Comparison of ENCODE assay signal across 30 mouse cellular contexts in the genomic region with DNA sequence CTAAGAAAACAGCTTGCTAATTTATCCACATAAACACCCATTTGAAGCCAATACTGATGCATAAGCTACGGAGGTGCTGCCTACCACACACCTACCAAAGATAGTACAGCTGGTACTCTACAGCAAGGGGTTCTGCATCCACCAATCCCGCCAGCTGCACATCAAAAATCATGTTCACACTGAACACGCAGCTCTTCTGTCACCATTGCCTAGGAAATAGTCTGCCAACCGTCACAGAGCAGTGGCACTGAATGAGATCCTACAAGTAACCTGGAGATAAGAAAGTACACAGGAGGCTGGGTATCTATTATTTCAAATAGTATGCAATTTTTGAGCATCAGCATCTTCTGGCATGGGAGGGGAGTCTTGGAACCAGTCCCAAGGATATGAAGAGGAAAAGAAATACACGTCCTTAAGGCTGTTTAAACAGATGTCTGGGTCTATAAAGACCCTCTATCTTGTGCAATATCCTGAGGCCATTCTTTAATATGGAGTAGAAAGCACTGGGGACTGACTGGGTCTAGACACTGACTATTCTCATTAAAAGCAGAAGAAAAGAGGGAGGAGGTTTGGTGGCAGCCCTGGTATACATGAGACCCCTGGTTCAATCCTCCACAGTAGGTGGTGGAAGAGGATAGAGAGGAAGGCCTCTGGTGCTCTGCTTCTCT. TPM values are rescaled to one million over a fixed set of nuclear protein-coding genes. Genes with fewer than 3 reads are reported as not detected.
DNase-seq lines count a peak whose midpoint lies in the region; ATAC-seq and TF ChIP-seq lines count a peak whose summit lies in the region.
"Had no signal": no experiment of that assay in that cellular context is flagged by ENCODE, and none has a peak within 500 bp of the region (broad histone marks: within the 10 kb centered on the region; RNA-seq: fewer than 3 reads in every experiment).

No protein-coding gene starts in this region.

- 65% methylated on average over 5 of the region's 5 CpGs for WGBS in forebrain, embryonic 16.5 days
- 73% methylated on average over 5 of the region's 5 CpGs for WGBS in forebrain, embryonic 13.5 days
- 45% methylated on average over 5 of the region's 5 CpGs for WGBS in liver, embryonic 15.5 days (ENCODE audit: insufficient replicate concordance)
- 56% methylated on average over 5 of the region's 5 CpGs for WGBS in liver, postnatal 0 days (ENCODE audit: insufficient replicate concordance)

- H3K9ac ChIP-seq in forebrain, embryonic 16.5 days (replicated peaks; ENCODE audit: low read depth, low read length), result no peak overlapping the region
- no peak overlapping the region for H3K9ac ChIP-seq in forebrain, embryonic 13.5 days
- H3K9ac ChIP-seq in liver, embryonic 15.5 days, result no peak overlapping the region
- no peak overlapping the region for H3K9ac ChIP-seq in liver, postnatal 0 days (replicated peaks)
- H3K9ac ChIP-seq: embryonic facial prominence, embryonic 12.5 days; forebrain, embryonic 12.5 days; heart, embryonic 12.5 days; neural tube, embryonic 12.5 days; stomach, embryonic 15.5 days had no signal

- H3K36me3 ChIP-seq in forebrain, embryonic 16.5 days (ENCODE audit: control insufficient read depth, insufficient read depth), result no peaks in the 10 kb centered on the region
- peaks cover 10% of the 10 kb centered on the region; the same call in 1 of the 2 replicates for H3K36me3 ChIP-seq in forebrain, embryonic 13.5 days (ENCODE audit: poor library complexity, severe bottlenecking)
- peaks cover 19% of the 10 kb centered on the region for H3K36me3 ChIP-seq in liver, embryonic 15.5 days (replicated peaks)
- peaks cover 15% of the 10 kb centered on the region for H3K36me3 ChIP-seq in liver, postnatal 0 days (replicated peaks; ENCODE audit: insufficient read depth, low read length)

- H3K4me1 ChIP-seq in forebrain, embryonic 16.5 days (replicated peaks; ENCODE audit: control insufficient read depth, insufficient read depth, low read length), result peaks cover 10% of the 10 kb centered on the region
- H3K4me1 ChIP-seq in forebrain, embryonic 13.5 days, result peaks cover 16% of the 10 kb centered on the region
- H3K4me1 ChIP-seq in liver, embryonic 15.5 days (replicated peaks), result peaks cover 54% of the 10 kb centered on the region
- peaks cover 28% of the 10 kb centered on the region for H3K4me1 ChIP-seq in liver, postnatal 0 days (ENCODE audit: insufficient read depth)
- H3K4me1 ChIP-seq: embryonic facial prominence, embryonic 12.5 days; stomach, embryonic 15.5 days had no signal

- no peak for TF ChIP-seq EP300 in liver, postnatal 0 days (IDR thresholded peaks at IDR 0.05; ENCODE audit: low read depth)

- DNase-seq in liver, postnatal 0 days, result no peak
- DNase-seq in brain, adult 2 months (ENCODE audit: low read depth, low spot score), result peak; percentile 37
- no peak for DNase-seq in lung, postnatal 4 days
- DNase-seq: adrenal gland, postnatal 25 days; cerebellum, adult 11 months; cerebellum, postnatal 14 days; gastrocnemius, postnatal 10 days; heart, adult 18-20 months; heart, postnatal 10 days; kidney, adult 9 months; kidney, postnatal 25 days; right cerebral cortex, postnatal 4 days; thymus, postnatal 25 days had no signal

- no peak overlapping the region for H3K4me3 ChIP-seq in forebrain, embryonic 16.5 days (replicated peaks; ENCODE audit: low read length)
- H3K4me3 ChIP-seq in forebrain, embryonic 13.5 days, result no peak overlapping the region
- no peak overlapping the region for H3K4me3 ChIP-seq in liver, embryonic 15.5 days (replicated peaks)
- H3K4me3 ChIP-seq in liver, postnatal 0 days (ENCODE audit: low read depth, low read length), result no peak overlapping the region
- H3K4me3 ChIP-seq: embryonic facial prominence, embryonic 12.5 days; forebrain, embryonic 12.5 days; heart, embryonic 12.5 days; neural tube, embryonic 12.5 days; stomach, embryonic 15.5 days had no signal

- no peaks in the 10 kb centered on the region for H3K9me3 ChIP-seq in forebrain, embryonic 16.5 days (ENCODE audit: control insufficient read depth, low read length)
- H3K9me3 ChIP-seq in forebrain, embryonic 13.5 days (replicated peaks), result no peaks in the 10 kb centered on the region
- no peaks in the 10 kb centered on the region for H3K9me3 ChIP-seq in liver, embryonic 15.5 days (replicated peaks)
- H3K9me3 ChIP-seq in liver, postnatal 0 days (ENCODE audit: low read length), result no peaks in the 10 kb centered on the region
- H3K9me3 ChIP-seq: embryonic facial prominence, embryonic 12.5 days; forebrain, embryonic 12.5 days; heart, embryonic 12.5 days; neural tube, embryonic 12.5 days; stomach, embryonic 15.5 days had no signal

- no peaks in the 10 kb centered on the region for H3K27me3 ChIP-seq in forebrain, embryonic 16.5 days (replicated peaks; ENCODE audit: control insufficient read depth, insufficient read depth, low read length)
- H3K27me3 ChIP-seq in forebrain, embryonic 13.5 days, result no peaks in the 10 kb centered on the region
- no peaks in the 10 kb centered on the region for H3K27me3 ChIP-seq in liver, embryonic 15.5 days
- H3K27me3 ChIP-seq in liver, postnatal 0 days (ENCODE audit: insufficient read depth, low read length), result no peaks in the 10 kb centered on the region
- H3K27me3 ChIP-seq: embryonic facial prominence, embryonic 12.5 days; forebrain, embryonic 12.5 days; heart, embryonic 12.5 days; neural tube, embryonic 12.5 days; stomach, embryonic 15.5 days had no signal

- ATAC-seq in forebrain, embryonic 16.5 days, result no peak; the same call in 1 of the 2 replicates
- no peak for ATAC-seq in forebrain, embryonic 13.5 days
- 0 out of 2 replicates have a peak, but pooled peaks have one; percentile 28 for ATAC-seq in liver, embryonic 15.5 days (ENCODE audit: insufficient read depth)
- ATAC-seq in liver, postnatal 0 days, result no peak
- ATAC-seq in megakaryocyte-erythroid progenitor cell, adult 5-6 weeks (replicated peaks; ENCODE audit: low FRiP score, low TSS enrichment, poor library complexity, severe bottlenecking), result peak; percentile 83
- ATAC-seq: hindbrain, postnatal 0 days; intestine, embryonic 16.5 days; lung, postnatal 0 days had no signal

- 0 out of 2 replicates have a peak overlapping the region, but pooled peaks have one; percentile 23 for H3K27ac ChIP-seq in forebrain, embryonic 16.5 days (ENCODE audit: low read length)
- H3K27ac ChIP-seq in forebrain, embryonic 13.5 days, result no peak overlapping the region; the same call in 1 of the 2 replicates
- no peak overlapping the region for H3K27ac ChIP-seq in liver, embryonic 15.5 days (replicated peaks)
- no peak overlapping the region for H3K27ac ChIP-seq in liver, postnatal 0 days (ENCODE audit: low read depth)
- H3K27ac ChIP-seq: embryonic facial prominence, embryonic 12.5 days; forebrain, embryonic 12.5 days; hindbrain, postnatal 0 days; neural tube, embryonic 12.5 days; stomach, embryonic 15.5 days had no signal

- no peak for TF ChIP-seq CTCF in liver, postnatal 0 days (IDR thresholded peaks at IDR 0.05; ENCODE audit: low read depth)

- H3K4me2 ChIP-seq in forebrain, embryonic 16.5 days (ENCODE audit: low read length), result no peak overlapping the region
- H3K4me2 ChIP-seq in forebrain, embryonic 13.5 days, result no peak overlapping the region
- H3K4me2 ChIP-seq in liver, embryonic 15.5 days, result no peak overlapping the region
- no peak overlapping the region for H3K4me2 ChIP-seq in liver, postnatal 0 days (ENCODE audit: low read depth, low read length)
- H3K4me2 ChIP-seq: embryonic facial prominence, embryonic 12.5 days; forebrain, embryonic 12.5 days; heart, embryonic 12.5 days; neural tube, embryonic 12.5 days; stomach, embryonic 15.5 days had no signal

RNA-seq across cellular contexts. Expression of a gene that starts 9.1 kb away (rescaled TPM):
- 77.2 and 81.1 TPM in 2 replicates for polyA plus RNA-seq in forebrain, embryonic 16.5 days (2015; fragmentation: Nextera tagmentation; extraction: Ambion mirVana)
- 68.5 and 72.6 TPM in 2 replicates for polyA plus RNA-seq in forebrain, embryonic 13.5 days (2015; fragmentation: Nextera tagmentation; extraction: Ambion mirVana)
- 33.3 and 34.9 TPM in 2 replicates for polyA plus RNA-seq in liver, embryonic 15.5 days (2015; fragmentation: Nextera tagmentation; extraction: Ambion mirVana)
- polyA plus RNA-seq in liver, postnatal 0 days (2015; fragmentation: Nextera tagmentation; extraction: Ambion mirVana), result 28.2 and 30.5 TPM in 2 replicates
- 50.7 and 53.6 TPM in 2 replicates for total RNA-seq in megakaryocyte-erythroid progenitor cell, adult 5-6 weeks (2014; fragmentation: Nextera tagmentation)
- total RNA-seq in megakaryocyte-erythroid progenitor cell, adult 5-6 weeks (2017), result 83.2 and 95.4 TPM in 2 replicates

RNA-seq across cellular contexts. Expression of a gene that starts 27.6 kb away (rescaled TPM):
- not detected in 2 replicates for polyA plus RNA-seq in forebrain, embryonic 16.5 days (2015; fragmentation: Nextera tagmentation; extraction: Ambion mirVana)
- polyA plus RNA-seq in forebrain, embryonic 13.5 days (2015; fragmentation: Nextera tagmentation; extraction: Ambion mirVana), result 0.33 TPM in 1 of 2 replicates, not detected in the other
- not detected in 2 replicates for polyA plus RNA-seq in liver, embryonic 15.5 days (2015; fragmentation: Nextera tagmentation; extraction: Ambion mirVana)
- not detected in 2 replicates for polyA plus RNA-seq in liver, postnatal 0 days (2015; fragmentation: Nextera tagmentation; extraction: Ambion mirVana)
- total RNA-seq in megakaryocyte-erythroid progenitor cell, adult 5-6 weeks (2014; fragmentation: Nextera tagmentation), result not detected in 2 replicates
- total RNA-seq in megakaryocyte-erythroid progenitor cell, adult 5-6 weeks (2017), result not detected in 2 replicates
- total RNA-seq: gastrocnemius, postnatal 10 days; heart, adult 18-20 months; hindbrain, postnatal 0 days; left cerebral cortex, postnatal 36 days; megakaryocyte, adult 5-6 weeks had no signal
- polyA plus RNA-seq: embryonic facial prominence, embryonic 12.5 days; forebrain, embryonic 12.5 days; heart, embryonic 12.5 days; hindbrain, embryonic 11.5 days; hindbrain, postnatal 0 days; intestine, embryonic 16.5 days; limb, embryonic 14.5 days; liver, embryonic 16.5 days; lung, postnatal 0 days; neural tube, embryonic 12.5 days; stomach, embryonic 15.5 days had no signal

RNA-seq across cellular contexts. Expression of a gene that starts 39.0 kb away (rescaled TPM):
- polyA plus RNA-seq in forebrain, embryonic 16.5 days (2015; fragmentation: Nextera tagmentation; extraction: Ambion mirVana), result 28.4 and 35.2 TPM in 2 replicates
- 30.7 TPM in 2 replicates for polyA plus RNA-seq in forebrain, embryonic 13.5 days (2015; fragmentation: Nextera tagmentation; extraction: Ambion mirVana)
- 7.3 and 8.2 TPM in 2 replicates for polyA plus RNA-seq in liver, embryonic 15.5 days (2015; fragmentation: Nextera tagmentation; extraction: Ambion mirVana)
- 7.4 and 7.6 TPM in 2 replicates for polyA plus RNA-seq in liver, postnatal 0 days (2015; fragmentation: Nextera tagmentation; extraction: Ambion mirVana)
- 39.6 and 46.7 TPM in 2 replicates for total RNA-seq in megakaryocyte-erythroid progenitor cell, adult 5-6 weeks (2014; fragmentation: Nextera tagmentation)
- total RNA-seq in megakaryocyte-erythroid progenitor cell, adult 5-6 weeks (2017), result 26.6 and 34.2 TPM in 2 replicates

RNA-seq across cellular contexts. Expression of a gene that starts 58.6 kb away (rescaled TPM):
- 18.2 and 19.3 TPM in 2 replicates for polyA plus RNA-seq in forebrain, embryonic 16.5 days (2015; fragmentation: Nextera tagmentation; extraction: Ambion mirVana)
- 28.4 and 29.7 TPM in 2 replicates for polyA plus RNA-seq in forebrain, embryonic 13.5 days (2015; fragmentation: Nextera tagmentation; extraction: Ambion mirVana)
- polyA plus RNA-seq in liver, embryonic 15.5 days (2015; fragmentation: Nextera tagmentation; extraction: Ambion mirVana), result 17.0 and 18.5 TPM in 2 replicates
- polyA plus RNA-seq in liver, postnatal 0 days (2015; fragmentation: Nextera tagmentation; extraction: Ambion mirVana), result 6.5 and 7.4 TPM in 2 replicates
- 20.1 and 23.1 TPM in 2 replicates for total RNA-seq in megakaryocyte-erythroid progenitor cell, adult 5-6 weeks (2014; fragmentation: Nextera tagmentation)
- 38.0 and 65.1 TPM in 2 replicates for total RNA-seq in megakaryocyte-erythroid progenitor cell, adult 5-6 weeks (2017)

RNA-seq across cellular contexts. Expression of a gene that starts 59.2 kb away (rescaled TPM):
- 8.1 and 8.3 TPM in 2 replicates for polyA plus RNA-seq in forebrain, embryonic 16.5 days (2015; fragmentation: Nextera tagmentation; extraction: Ambion mirVana)
- 5.3 and 6.0 TPM in 2 replicates for polyA plus RNA-seq in forebrain, embryonic 13.5 days (2015; fragmentation: Nextera tagmentation; extraction: Ambion mirVana)
- 7.7 and 8.4 TPM in 2 replicates for polyA plus RNA-seq in liver, embryonic 15.5 days (2015; fragmentation: Nextera tagmentation; extraction: Ambion mirVana)
- 6.0 and 7.5 TPM in 2 replicates for polyA plus RNA-seq in liver, postnatal 0 days (2015; fragmentation: Nextera tagmentation; extraction: Ambion mirVana)
- total RNA-seq in megakaryocyte-erythroid progenitor cell, adult 5-6 weeks (2014; fragmentation: Nextera tagmentation), result 25.2 and 29.4 TPM in 2 replicates
- 42.7 and 67.3 TPM in 2 replicates for total RNA-seq in megakaryocyte-erythroid progenitor cell, adult 5-6 weeks (2017)

Comparison
In these comparisons a context has a peak if more than half of its experiments do, and no peak if none do; other contexts are left out.
1. ATAC-seq: peak in liver, embryonic 15.5 days (single experiment) and megakaryocyte-erythroid progenitor cell, adult 5-6 weeks (single experiment); none in forebrain, embryonic 16.5 days (single experiment), forebrain, embryonic 13.5 days (single experiment) and liver, postnatal 0 days (single experiment).